Mouse (Mus musculus) telencephalon, adult 2 months (tissue): ENCODE results near the gene Msn.
"Not testable (repeated sequence)": the region's sequence is repeated elsewhere in the genome, so short reads cannot be mapped to it uniquely, and the experiment has no call there.

Experiments
- DNase-seq: peaks from one replicate; pipeline ENCODE4 v3.0.0-alpha.2; 2011; ENCODE audit warnings: low read depth, low spot score

Gene Msn

DNA sequence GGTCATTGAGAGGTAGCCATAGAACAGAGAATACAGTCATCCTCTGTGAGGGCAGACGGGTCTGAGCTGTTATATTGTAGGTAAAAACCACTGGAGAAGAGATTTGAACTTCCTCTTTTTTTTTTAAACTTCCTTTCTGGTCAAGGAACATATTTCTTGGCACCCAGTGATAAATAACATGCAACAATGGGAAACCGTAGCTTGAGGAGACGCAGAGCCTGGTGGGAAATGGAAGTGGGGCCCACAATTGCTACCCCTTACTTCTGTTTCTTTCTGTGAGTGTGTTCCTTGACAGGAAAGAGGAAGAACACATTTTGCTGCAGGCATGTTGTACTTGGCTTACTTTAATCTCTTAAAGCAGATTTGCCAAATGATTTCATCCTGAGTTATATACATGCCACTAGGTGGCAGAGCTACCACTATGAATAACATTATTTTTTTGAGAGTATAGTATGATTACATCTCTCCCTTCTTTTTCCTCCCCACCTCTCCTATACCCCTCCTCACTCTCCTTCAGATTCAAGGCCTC is 49.2 kb downstream of the Msn start:
- DNase-seq = no peak

DNA sequence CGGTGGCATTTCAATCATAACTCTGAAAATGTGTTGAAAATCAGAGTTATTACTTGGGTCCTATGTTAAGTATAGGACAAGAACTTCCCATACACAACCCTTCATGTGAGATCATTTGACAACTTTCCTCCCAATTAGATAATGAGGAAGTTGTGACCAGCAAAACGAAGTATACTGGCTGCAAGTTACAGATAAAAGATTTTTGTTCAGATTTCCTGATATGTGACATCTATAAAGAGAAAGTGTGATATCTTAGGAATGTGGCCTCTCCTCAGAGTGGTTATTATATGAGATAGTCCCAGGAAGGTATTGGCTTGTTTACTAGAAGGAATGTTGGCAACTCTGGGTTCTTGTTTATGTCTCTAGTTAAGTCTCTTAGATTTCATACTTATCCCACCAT is 52.4 kb downstream of the Msn start:
- no peak for DNase-seq

DNA sequence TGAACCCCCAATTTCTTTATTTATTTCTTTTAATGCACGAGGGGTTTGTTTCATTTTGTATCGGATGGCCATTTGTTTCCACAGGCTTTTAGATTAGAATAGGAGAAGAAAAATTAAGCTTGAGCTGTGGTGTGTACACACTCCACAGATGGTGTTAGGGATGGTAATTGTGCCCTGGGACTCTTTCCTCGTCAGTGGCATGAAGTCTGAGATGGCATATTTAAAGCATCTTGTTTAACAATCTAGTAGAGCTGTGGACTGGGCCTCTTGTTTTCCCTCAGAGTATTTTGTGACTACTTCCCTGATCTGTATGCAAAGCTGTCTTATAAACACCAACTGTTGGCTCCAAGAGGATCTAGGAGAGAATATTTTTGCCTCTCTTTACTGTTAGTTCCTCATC is 57.5 kb downstream of the Msn start:
- DNase-seq = no peak

DNA sequence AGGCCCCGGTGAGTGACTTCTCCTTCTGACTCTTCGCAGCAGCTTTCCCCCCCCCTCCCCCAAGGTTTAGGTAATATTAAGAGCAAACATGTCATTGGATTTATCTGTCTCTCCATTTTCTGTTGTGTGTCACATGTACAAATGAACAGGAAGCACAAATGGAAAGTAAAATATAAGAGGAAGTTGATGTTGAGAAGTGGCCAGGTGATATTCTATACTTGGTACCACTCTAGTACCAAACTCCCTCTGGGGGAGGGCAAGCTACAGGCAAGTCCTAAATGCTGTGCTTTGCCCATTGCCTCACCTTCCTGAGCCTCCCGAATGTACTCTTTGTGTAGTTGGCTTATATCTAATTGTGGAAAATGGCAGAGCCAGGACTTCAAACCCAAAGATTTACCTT is 62.1 kb downstream of the Msn start:
- DNase-seq = no peak

DNA sequence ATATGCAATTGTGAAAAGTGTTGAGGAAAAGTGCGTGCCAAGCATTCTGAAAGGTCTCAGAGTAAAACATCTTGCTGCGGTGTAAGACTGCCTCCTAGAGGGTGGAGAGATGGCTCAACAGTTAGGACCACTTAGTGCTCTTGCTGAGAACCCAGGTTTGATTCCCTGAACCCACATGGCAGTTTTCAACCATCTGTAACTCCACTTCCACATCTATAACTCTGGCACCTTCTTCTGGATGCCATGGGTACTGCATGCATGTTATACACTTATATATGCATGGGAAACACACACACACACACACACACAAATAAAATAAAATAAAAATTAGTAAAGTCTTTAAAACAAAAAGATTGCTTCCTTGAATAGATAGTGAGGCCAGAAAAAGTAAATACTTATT is 66.7 kb downstream of the Msn start:
- no peak for DNase-seq

DNA sequence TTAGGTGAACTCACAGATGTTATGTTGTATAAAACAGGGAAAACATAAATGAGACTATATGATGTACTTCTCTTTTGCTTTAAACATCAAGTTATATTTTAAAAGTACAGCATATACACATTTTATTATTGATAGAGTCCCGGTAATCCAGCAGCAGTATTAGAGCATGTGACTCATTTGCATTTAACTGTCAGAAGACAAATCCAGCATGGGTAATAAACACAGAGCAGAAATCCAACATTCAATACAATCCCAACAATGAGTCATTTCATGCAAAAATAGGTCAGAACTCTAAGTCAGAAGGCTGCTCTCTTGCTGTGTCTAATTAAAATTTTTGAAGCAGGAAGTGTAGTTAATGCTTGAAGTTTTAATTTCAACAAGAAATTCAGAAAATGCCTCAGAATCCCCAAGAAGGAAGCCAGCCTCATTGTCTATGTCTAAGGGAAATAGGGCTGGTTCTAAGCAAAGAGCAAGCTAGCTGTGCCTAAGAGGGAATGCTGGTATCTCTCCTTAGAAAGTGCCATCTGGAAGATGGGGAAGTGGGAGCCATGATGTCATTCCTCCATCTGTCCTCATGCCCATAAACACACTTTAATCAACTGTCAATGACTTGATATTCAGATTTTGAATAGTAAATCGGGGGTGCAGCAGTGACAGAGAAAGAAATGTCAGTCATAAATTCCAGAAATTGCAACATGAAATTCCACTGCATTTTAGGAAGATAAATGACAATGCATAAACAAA is 76.0 kb downstream of the Msn start:
- peak; percentile 17 for DNase-seq

DNA sequence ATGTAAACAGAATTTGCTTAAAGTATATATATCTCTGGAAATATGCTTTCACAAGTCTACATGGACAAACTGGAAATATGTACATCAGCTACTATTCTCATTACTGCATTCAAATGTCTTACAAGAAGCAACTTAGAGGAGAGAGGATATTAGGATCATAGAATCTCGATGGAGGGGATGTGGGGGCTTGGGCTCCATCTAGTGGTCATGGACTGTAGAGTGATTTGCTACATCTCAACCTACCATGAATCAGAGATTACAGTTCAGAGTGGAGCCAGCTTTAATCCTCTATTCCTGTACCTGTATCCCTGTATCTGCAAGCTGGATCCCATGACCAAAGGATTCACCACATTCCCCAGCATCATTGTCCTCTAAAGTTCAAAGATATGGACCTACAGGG is 82.6 kb downstream of the Msn start:
- peak; percentile 2 for DNase-seq

DNA sequence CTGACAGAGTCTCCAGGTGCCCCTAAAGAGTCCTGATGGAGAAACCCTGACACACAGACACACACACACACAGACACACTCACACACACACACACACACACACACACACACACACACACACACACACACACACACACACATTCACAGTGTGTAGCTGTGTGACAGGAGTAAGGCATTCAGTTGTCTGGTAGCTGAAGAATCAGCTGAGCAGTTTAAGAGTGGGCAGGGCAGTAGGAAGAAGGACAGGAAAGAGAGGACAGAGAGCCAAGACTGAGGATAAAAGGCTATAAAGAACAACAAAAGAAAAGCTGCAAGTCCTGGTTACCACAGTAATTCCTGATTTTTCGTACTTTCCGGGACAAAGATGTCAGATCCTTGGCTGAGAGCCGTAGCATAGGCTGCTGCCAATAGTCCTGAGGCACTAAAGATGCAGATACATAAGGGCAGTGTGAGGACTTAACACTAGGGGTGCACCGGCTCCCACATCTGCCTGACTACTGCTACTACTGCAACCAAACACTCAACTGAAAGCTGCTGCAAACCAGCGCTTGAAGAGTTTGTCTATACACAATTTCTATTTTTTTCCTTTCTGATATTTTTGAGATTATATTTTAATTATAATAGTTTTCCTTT is 88.4 kb downstream of the Msn start:
- no peak for DNase-seq

DNA sequence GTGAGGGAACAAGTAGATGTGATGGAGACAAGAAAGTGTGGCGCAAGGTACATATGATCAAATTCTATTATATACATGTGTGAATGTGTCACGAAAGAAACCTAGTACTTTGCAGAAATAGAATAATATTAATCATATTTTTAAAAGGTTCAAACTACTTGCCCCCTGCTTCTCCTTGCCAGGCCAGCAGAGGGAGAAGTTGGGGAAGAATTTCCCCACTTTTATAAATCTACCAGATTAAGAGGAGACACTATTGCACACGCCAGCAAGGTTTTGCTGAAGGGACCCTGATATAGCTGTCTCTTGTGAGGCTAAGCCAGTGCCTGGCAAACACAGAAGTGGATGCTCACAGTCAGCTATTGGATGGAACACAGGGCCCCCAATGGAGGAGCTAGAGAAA is 109.3 kb downstream of the Msn start:
- DNase-seq = not testable (repeated sequence)

DNA sequence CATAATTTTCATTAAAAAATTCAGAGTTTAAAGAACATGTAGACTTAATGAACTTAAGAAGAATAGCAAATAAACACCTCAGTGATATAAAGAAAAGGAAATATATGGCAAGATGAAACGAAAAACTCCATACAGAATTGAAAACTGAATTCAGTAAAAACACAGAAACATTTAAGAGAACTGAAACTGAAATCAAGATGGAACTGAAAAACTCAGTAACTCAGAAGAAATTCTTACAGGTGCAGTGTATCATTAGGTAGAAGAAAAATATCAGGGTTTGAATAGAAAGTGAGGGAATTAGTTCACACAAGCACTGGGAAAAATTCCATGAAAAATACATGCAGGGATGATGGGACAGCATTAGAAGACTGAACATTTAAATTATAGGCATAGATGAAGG is 111.0 kb downstream of the Msn start:
- no peak for DNase-seq

DNA sequence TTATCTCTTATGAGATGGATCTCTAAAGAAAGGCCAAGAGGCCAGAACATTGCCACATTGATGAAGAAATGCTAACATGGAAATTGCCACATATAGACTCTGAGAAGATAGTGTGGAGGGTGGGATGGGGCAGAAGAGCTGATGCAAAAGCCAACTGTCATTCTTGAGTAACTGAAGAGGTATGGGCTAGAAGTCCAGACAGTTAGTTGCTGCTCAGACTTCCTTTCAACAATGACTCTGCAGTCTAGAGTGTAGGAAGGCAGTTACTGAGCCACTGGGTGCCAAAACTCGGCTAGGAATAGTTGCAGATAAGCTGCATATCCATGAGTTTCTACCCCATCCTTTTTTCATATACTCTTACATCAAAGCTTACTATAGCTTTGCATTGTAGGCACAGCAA is 122.2 kb downstream of the Msn start:
- DNase-seq = no peak
